Mouse (Mus musculus) heart, embryonic 10.5 days (tissue): ENCODE measurements around the gene Vps52. TPM values are rescaled to one million over a fixed set of nuclear protein-coding genes. Genes with fewer than 3 reads are reported as not detected.
"Not testable (repeated sequence)": the region's sequence is repeated elsewhere in the genome, so short reads cannot be mapped to it uniquely, and the experiment has no call there.

Experiments
- DNase-seq: peaks from one replicate; pipeline ENCODE4 v3.0.0-alpha.2; 2017; ENCODE audit warnings: low spot score
- H3K27ac ChIP-seq: fragments of 300-500 bp; sonication (generic); 2 replicates; pipeline ENCODE4 v1.5.1; 2016; ENCODE audit warnings: mild to moderate bottlenecking
- H3K27me3 ChIP-seq: fragments of 300-500 bp; sonication (generic); 2 replicates; pipeline ENCODE4 v1.6.1; 2016; ENCODE audit warnings: mild to moderate bottlenecking; ENCODE audit not compliant: poor library complexity, insufficient read depth, severe bottlenecking
- H3K36me3 ChIP-seq: fragments of 300-500 bp; sonication (generic); 2 replicates; pipeline ENCODE4 v1.6.1; 2016; ENCODE audit warnings: mild to moderate bottlenecking, moderate library complexity
- H3K4me1 ChIP-seq: fragments of 300-500 bp; sonication (generic); 2 replicates; pipeline ENCODE4 v1.6.1; 2016; ENCODE audit warnings: mild to moderate bottlenecking
- H3K4me3 ChIP-seq: fragments of 300-500 bp; sonication (generic); 2 replicates; pipeline ENCODE4 v1.5.1; 2016; ENCODE audit warnings: mild to moderate bottlenecking, moderate library complexity
- H3K9me3 ChIP-seq: fragments of 300-500 bp; sonication (generic); 2 replicates; pipeline ENCODE4 v1.6.1; 2016; ENCODE audit warnings: mild to moderate bottlenecking, moderate library complexity
- WGBS: fragments of 180-500 bp; shearing (Covaris S2); methylation state at CpG from one replicate; pipeline ENCODE4 v1.1.7; 2016; 5-methylcytosine and 5-hydroxymethylcytosine counted together
- polyA plus RNA-seq: library from polyadenylated mRNA; unstranded; fragments of >200 nt; fragmentation: Nextera tagmentation; extraction: Ambion mirVana; gene quantifications from 2 replicates; pipeline ENCODE4 v1.2.1, GENCODE M21; 2016

Vps52 gene
- polyA plus RNA-seq, 1 experiment from 2014 or later: 47.1 TPM

- peaks cover 11% of the 10 kb centered on the region for H3K4me1 ChIP-seq
- WGBS: 82% methylated on average over 2 of the region's 2 CpGs
- not testable (repeated sequence) for H3K9me3 ChIP-seq, H3K4me3 ChIP-seq, H3K36me3 ChIP-seq, H3K27ac ChIP-seq
- H3K27me3 ChIP-seq: peaks cover 57% of the 10 kb centered on the region
- DNase-seq: peak; percentile 54
Observed at GRCm38 (mm10) chr17:33997025-33997424, 41.4 kb downstream of the Vps52 start.

GRCm38 (mm10) chr17:33998697-33999096 lies 43.1 kb downstream of the Vps52 start:
- peaks cover 60% of the 10 kb centered on the region for H3K27me3 ChIP-seq
- WGBS: 49% methylated on average over 5 of the region's 5 CpGs
- DNase-seq: peak; percentile 53
- not testable (repeated sequence) for H3K27ac ChIP-seq, H3K9me3 ChIP-seq, H3K4me3 ChIP-seq, H3K36me3 ChIP-seq
- peaks cover 11% of the 10 kb centered on the region for H3K4me1 ChIP-seq

- peak; percentile 74 for DNase-seq
- no peaks in the 10 kb centered on the region for H3K9me3 ChIP-seq
- peak overlapping the region; percentile 62; the same call in 1 of the 2 replicates for H3K27ac ChIP-seq
- no peaks in the 10 kb centered on the region for H3K36me3 ChIP-seq
- peaks cover 11% of the 10 kb centered on the region for H3K4me1 ChIP-seq
- peaks cover 60% of the 10 kb centered on the region for H3K27me3 ChIP-seq
- H3K4me3 ChIP-seq: peak overlapping the region; percentile 71
- 2% methylated on average over 87 of the region's 87 CpGs for whole genome bisulfite sequencing
Observed at GRCm38 (mm10) chr17:33999341-34000149, 43.9 kb downstream of the Vps52 start.

GRCm38 (mm10) chr17:34000150-34000537 lies 44.5 kb downstream of the Vps52 start, which contains the start of gene H2-K1:
H2-K1 (minus strand) TSS chr17:34000347.
- peaks cover 11% of the 10 kb centered on the region for H3K4me1 ChIP-seq
- no peaks in the 10 kb centered on the region for H3K36me3 ChIP-seq
- peak within 1 kb of the TSS; percentile 71 for H3K4me3 ChIP-seq
- WGBS: 2% methylated on average over 30 of the region's 30 CpGs
- peaks cover 60% of the 10 kb centered on the region for H3K27me3 ChIP-seq
- peak; percentile 78 for DNase-seq
- peak within 1 kb of the TSS; percentile 62; the same call in 1 of the 2 replicates for H3K27ac ChIP-seq
- H3K9me3 ChIP-seq: no peaks in the 10 kb centered on the region

- H3K4me3 ChIP-seq, H3K27ac ChIP-seq, H3K36me3 ChIP-seq, H3K9me3 ChIP-seq: not testable (repeated sequence)
- Histone ChIP-seq H3K4me1 (peaks cover 11% of the 10 kb centered on the region), H3K27me3 (peaks cover 60% of the 10 kb centered on the region)
- peak; percentile 64 for DNase-seq
- 58% methylated on average over 2 of the region's 2 CpGs for WGBS
Observed at GRCm38 (mm10) chr17:34000796-34001195, 45.2 kb downstream of the Vps52 start.

- H3K4me3 ChIP-seq: no peak overlapping the region
- H3K27me3 ChIP-seq: peaks cover 39% of the 10 kb centered on the region
- peaks cover 11% of the 10 kb centered on the region for H3K4me1 ChIP-seq
- no peaks in the 10 kb centered on the region for H3K9me3 ChIP-seq
- H3K36me3 ChIP-seq: no peaks in the 10 kb centered on the region
- DNase-seq: peak; percentile 73
- no peak overlapping the region for H3K27ac ChIP-seq
- WGBS: 2% methylated on average over 5 of the region's 5 CpGs
Observed at GRCm38 (mm10) chr17:34003426-34003825, 47.8 kb downstream of the Vps52 start.

- DNase-seq: peak; percentile 63
- Histone ChIP-seq H3K4me1 (no peaks in the 10 kb centered on the region), H3K4me3 (no peak overlapping the region), H3K36me3 (no peaks in the 10 kb centered on the region), H3K9me3 (no peaks in the 10 kb centered on the region), H3K27me3 (peaks cover 8% of the 10 kb centered on the region), H3K27ac (no peak overlapping the region)
- 54% methylated on average over 2 of the region's 2 CpGs for WGBS
Observed at GRCm38 (mm10) chr17:34006570-34006969, 51.0 kb downstream of the Vps52 start.

- Histone ChIP-seq H3K4me1 (no peaks in the 10 kb centered on the region), H3K4me3 (no peak overlapping the region), H3K27ac (no peak overlapping the region), H3K27me3 (no peaks in the 10 kb centered on the region), H3K9me3 (no peaks in the 10 kb centered on the region), H3K36me3 (no peaks in the 10 kb centered on the region)
- DNase-seq: peak; percentile 67
- 59% methylated on average over 5 of the region's 5 CpGs for WGBS
Observed at GRCm38 (mm10) chr17:34010156-34010555, 54.5 kb downstream of the Vps52 start.

GRCm38 (mm10) chr17:34013436-34013835 lies 57.8 kb downstream of the Vps52 start:
- H3K27me3 ChIP-seq: no peaks in the 10 kb centered on the region
- no peaks in the 10 kb centered on the region for H3K36me3 ChIP-seq
- DNase-seq: peak; percentile 63
- no peaks in the 10 kb centered on the region for H3K4me1 ChIP-seq
- H3K4me3 ChIP-seq: no peak overlapping the region
- no peak overlapping the region for H3K27ac ChIP-seq
- WGBS: 90% methylated on average over 8 of the region's 8 CpGs
- no peaks in the 10 kb centered on the region for H3K9me3 ChIP-seq

Other genes with a start within 250 kb of the Vps52 start
- gene March2, start 237.1 kb upstream of the Vps52 start, polyA plus RNA-seq: 65.8 and 73.1 TPM in 2 replicates
- 316 and 329 TPM in 2 replicates for gene Rab11b, start 195.3 kb upstream of the Vps52 start, polyA plus RNA-seq
- gene Angptl4, start 174.0 kb upstream of the Vps52 start, polyA plus RNA-seq: 7.4 and 19.8 TPM in 2 replicates
- 37.1 and 47.9 TPM in 2 replicates for gene Kank3, start 145.3 kb upstream of the Vps52 start, polyA plus RNA-seq
- gene Rps28, start 131.2 kb upstream of the Vps52 start, polyA plus RNA-seq: 576 and 657 TPM in 2 replicates
- gene Ndufa7, start 131.2 kb upstream of the Vps52 start, polyA plus RNA-seq: 482 and 487 TPM in 2 replicates
- 61.6 and 75.7 TPM in 2 replicates for gene Cd320, start 112.7 kb upstream of the Vps52 start, polyA plus RNA-seq
- not detected in 2 replicates for gene Gm7029, start 82.0 kb upstream of the Vps52 start, polyA plus RNA-seq
- gene Kifc1, start 65.2 kb upstream of the Vps52 start, polyA plus RNA-seq: 3.6 and 5.2 TPM in 2 replicates
- 0.28 and 0.73 TPM in 2 replicates for gene Platr17, start 50.7 kb upstream of the Vps52 start, polyA plus RNA-seq
- gene Daxx, start 46.4 kb upstream of the Vps52 start, polyA plus RNA-seq: 46.6 and 52.9 TPM in 2 replicates
- gene Tapbp, start 39.9 kb upstream of the Vps52 start, polyA plus RNA-seq: 13.9 and 20.5 TPM in 2 replicates
- gene Zbtb22, start 39.9 kb upstream of the Vps52 start, polyA plus RNA-seq: 16.0 and 17.3 TPM in 2 replicates
- gene Rgl2, start 26.3 kb upstream of the Vps52 start, polyA plus RNA-seq: 37.1 and 44.2 TPM in 2 replicates
- 161 and 198 TPM in 2 replicates for gene Pfdn6, start 15.5 kb upstream of the Vps52 start, polyA plus RNA-seq
- gene Wdr46, start 15.2 kb upstream of the Vps52 start, polyA plus RNA-seq: 35.8 and 48.1 TPM in 2 replicates
- 5.9 and 7.1 TPM in 2 replicates for gene B3galt4, start 4.3 kb upstream of the Vps52 start, polyA plus RNA-seq
- gene Rps18, start 189 bp downstream of the Vps52 start, polyA plus RNA-seq: 1,115 and 1,297 TPM in 2 replicates
- 13.0 and 16.2 TPM in 2 replicates for gene H2-K1, start 44.5 kb downstream of the Vps52 start, polyA plus RNA-seq
- 14.4 and 15.8 TPM in 2 replicates for gene Ring1, start 68.9 kb downstream of the Vps52 start, polyA plus RNA-seq
- gene H2-Ke6, start 72.2 kb downstream of the Vps52 start, polyA plus RNA-seq: 32.4 and 36.4 TPM in 2 replicates
- 160 and 180 TPM in 2 replicates for gene Slc39a7, start 75.9 kb downstream of the Vps52 start, polyA plus RNA-seq
- gene Rxrb, start 76.0 kb downstream of the Vps52 start, polyA plus RNA-seq: 31.4 and 40.6 TPM in 2 replicates
- 0.38 and 1.0 TPM in 2 replicates for gene Col11a2, start 83.6 kb downstream of the Vps52 start, polyA plus RNA-seq
- 0.62 and 0.84 TPM in 2 replicates for gene H2-Oa, start 136.5 kb downstream of the Vps52 start, polyA plus RNA-seq
- 4.2 and 7.1 TPM in 2 replicates for gene H2-DMa, start 163.7 kb downstream of the Vps52 start, polyA plus RNA-seq
- gene Brd2, start 166.8 kb downstream of the Vps52 start, polyA plus RNA-seq: 77.6 and 101 TPM in 2 replicates
- gene H2-DMb2, start 187.5 kb downstream of the Vps52 start, polyA plus RNA-seq: 0.18 TPM in 1 of 2 replicates, not detected in the other
- gene H2-DMb1, start 197.3 kb downstream of the Vps52 start, polyA plus RNA-seq: 0.23 and 0.29 TPM in 2 replicates
- 0.84 and 1.2 TPM in 2 replicates for gene Tap1, start 231.7 kb downstream of the Vps52 start, polyA plus RNA-seq
- 0.41 and 0.60 TPM in 2 replicates for gene Psmb9, start 232.0 kb downstream of the Vps52 start, polyA plus RNA-seq
- gene Psmb8, start 241.9 kb downstream of the Vps52 start, polyA plus RNA-seq: 0.86 and 0.87 TPM in 2 replicates
- gene Tap2, start 247.7 kb downstream of the Vps52 start, polyA plus RNA-seq: 0.48 and 0.51 TPM in 2 replicates